Mouse (Mus musculus) kidney, postnatal 36 days (tissue): Measurements from ENCODE around the gene Carnmt1.
A peak's percentile ranks its signal among the peaks of the same experiment; 100 is the strongest.

Experiments used
- DNase-seq, 2 experiments: peaks; one replicate each; pipeline ENCODE4 v3.0.0; 2021 to 2022; ENCODE audit warnings: mixed read lengths in 2 of 2

Gene Carnmt1

GRCm38 (mm10) chr19:18670608-18671007, at the start of gene Carnmt1:
Carnmt1 (plus strand) TSS chr19:18670764.
- DNase-seq, result peak; percentile 99

GRCm38 (mm10) chr19:18623894-18624293, 46.7 kb upstream of the Carnmt1 start:
- DNase-seq, result no peak

GRCm38 (mm10) chr19:18629589-18629988, 41.0 kb upstream of the Carnmt1 start:
- DNase-seq, result peak; percentile 93 to 95

GRCm38 (mm10) chr19:18630221-18631119, 40.1 kb upstream of the Carnmt1 start:
- DNase-seq, result peak; percentile 71 to 77

GRCm38 (mm10) chr19:18631161-18631643, 39.4 kb upstream of the Carnmt1 start:
- DNase-seq, result peak; percentile 64 to 79

GRCm38 (mm10) chr19:18631644-18632219, 38.8 kb upstream of the Carnmt1 start, which contains the start of the genes Ostf1 and Nmrk1:
Ostf1 (minus strand) TSS chr19:18631823.
Nmrk1 (plus strand) TSS chr19:18631950.
- DNase-seq, result peak; percentile 98 to 99

- DNase-seq, result peak; percentile 54 to 74
These were observed 38.1 kb upstream of the Carnmt1 start for GRCm38 (mm10) chr19:18632231-18633185.

GRCm38 (mm10) chr19:18637954-18638353, 32.6 kb upstream of the Carnmt1 start:
- no peak for DNase-seq

- DNase-seq, result no peak
These were observed 31.6 kb upstream of the Carnmt1 start for GRCm38 (mm10) chr19:18638949-18639348.

- peak in 1 of 2 experiments; percentile 53 for DNase-seq
These were observed 31.0 kb upstream of the Carnmt1 start for GRCm38 (mm10) chr19:18639552-18639951.

GRCm38 (mm10) chr19:18641001-18641400, 29.6 kb upstream of the Carnmt1 start:
- no peak for DNase-seq

- DNase-seq, result no peak
These were observed 27.2 kb upstream of the Carnmt1 start for GRCm38 (mm10) chr19:18643411-18643810.

GRCm38 (mm10) chr19:18644084-18644483, 26.5 kb upstream of the Carnmt1 start:
- no peak for DNase-seq

GRCm38 (mm10) chr19:18646397-18646796, 24.2 kb upstream of the Carnmt1 start:
- no peak for DNase-seq

- no peak for DNase-seq
These were observed 23.6 kb upstream of the Carnmt1 start for GRCm38 (mm10) chr19:18646853-18647420.

GRCm38 (mm10) chr19:18647775-18648557, 22.6 kb upstream of the Carnmt1 start:
- DNase-seq, result no peak

- no peak for DNase-seq
These were observed 22.0 kb upstream of the Carnmt1 start for GRCm38 (mm10) chr19:18648558-18648945.

GRCm38 (mm10) chr19:18649955-18650354, 20.6 kb upstream of the Carnmt1 start:
- no peak for DNase-seq

- no peak for DNase-seq
These were observed 20.1 kb upstream of the Carnmt1 start for GRCm38 (mm10) chr19:18650473-18650872.

GRCm38 (mm10) chr19:18652592-18652991, 18.0 kb upstream of the Carnmt1 start:
- peak; percentile 29 to 40 for DNase-seq

GRCm38 (mm10) chr19:18653058-18653457, 17.5 kb upstream of the Carnmt1 start:
- DNase-seq, result no peak
